Mouse (Mus musculus): ENCODE measurements around the gene Pif1. TPM values are rescaled to one million over a fixed set of nuclear protein-coding genes. Genes with fewer than 3 reads are reported as not detected.

Gene Pif1
- polyA plus RNA-seq, 1 experiment from 2014 or later = 11.0 TPM

GRCm38 (mm10) chr9:65577511-65578196 lies 9.3 kb upstream of the Pif1 start:
- WGBS = 83% methylated on average over 4 of the region's 4 CpGs
- no peak for ATAC-seq (ENCODE audit: insufficient number of reproducible peaks, insufficient read depth, low FRiP score, low read depth)
- Histone ChIP-seq H3K36me3 (ENCODE audit: control insufficient read depth, insufficient read depth, low read length) (peaks cover under 1% of the 10 kb centered on the region), H3K27ac (ENCODE audit: low read length) (peak overlapping the region; percentile 55; the same call in 1 of the 2 replicates), H3K27me3 (ENCODE audit: control insufficient read depth, insufficient read depth, low read length) (no peaks in the 10 kb centered on the region), H3K4me1 (ENCODE audit: control insufficient read depth, insufficient read depth, low read length) (peaks cover 36% of the 10 kb centered on the region), H3K9ac (replicated peaks; ENCODE audit: low read depth, low read length) (no peak overlapping the region), H3K4me3 (ENCODE audit: low read depth, low read length) (0 out of 2 replicates have a peak overlapping the region, but pooled peaks have one; percentile 60), H3K4me2 (replicated peaks; ENCODE audit: low read depth, low read length) (peak overlapping the region; percentile 49), H3K9me3 (ENCODE audit: control insufficient read depth, low read depth, low read length) (no peaks in the 10 kb centered on the region)

- Histone ChIP-seq H3K27ac (ENCODE audit: low read length) (0 out of 2 replicates have a peak overlapping the region, but pooled peaks have one; percentile 7), H3K27me3 (ENCODE audit: control insufficient read depth, insufficient read depth, low read length) (no peaks in the 10 kb centered on the region), H3K9me3 (ENCODE audit: control insufficient read depth, low read depth, low read length) (no peaks in the 10 kb centered on the region), H3K36me3 (ENCODE audit: control insufficient read depth, insufficient read depth, low read length) (no peaks in the 10 kb centered on the region), H3K4me3 (ENCODE audit: low read depth, low read length) (peak overlapping the region; percentile 60), H3K9ac (replicated peaks; ENCODE audit: low read depth, low read length) (no peak overlapping the region; the same call in 1 of the 2 replicates), H3K4me2 (replicated peaks; ENCODE audit: low read depth, low read length) (peak overlapping the region; percentile 49), H3K4me1 (ENCODE audit: control insufficient read depth, insufficient read depth, low read length) (peaks cover 36% of the 10 kb centered on the region)
- WGBS = 33% methylated on average over 9 of the region's 9 CpGs
- ATAC-seq (ENCODE audit: insufficient number of reproducible peaks, insufficient read depth, low FRiP score, low read depth) = no peak
These were observed 8.1 kb upstream of the Pif1 start for GRCm38 (mm10) chr9:65578801-65579249.

- peak within 1 kb of the TSS; percentile 68 for H3K27ac ChIP-seq (ENCODE audit: low read length)
- H3K4me1 ChIP-seq (ENCODE audit: control insufficient read depth, insufficient read depth, low read length) = peaks cover 32% of the 10 kb centered on the region
- peak within 1 kb of the TSS; percentile 43 for H3K9ac ChIP-seq (replicated peaks; ENCODE audit: low read depth, low read length)
- H3K27me3 ChIP-seq (ENCODE audit: control insufficient read depth, insufficient read depth, low read length) = no peaks in the 10 kb centered on the region
- WGBS = under 1% methylated on average over 45 of the region's 45 CpGs
- H3K36me3 ChIP-seq (ENCODE audit: control insufficient read depth, insufficient read depth, low read length) = no peaks in the 10 kb centered on the region
- ATAC-seq (ENCODE audit: insufficient number of reproducible peaks, insufficient read depth, low FRiP score, low read depth) = peak; percentile 93
- H3K9me3 ChIP-seq (ENCODE audit: control insufficient read depth, low read depth, low read length) = no peaks in the 10 kb centered on the region
- H3K4me2 ChIP-seq (replicated peaks; ENCODE audit: low read depth, low read length) = peak within 1 kb of the TSS; percentile 60
- peak within 1 kb of the TSS; percentile 60 for H3K4me3 ChIP-seq (ENCODE audit: low read depth, low read length)
These were observed 7.1 kb upstream of the Pif1 start, which contains the start of gene Plekho2 for GRCm38 (mm10) chr9:65579781-65580371. Gene Plekho2 (minus strand): TSS chr9:65580040.

GRCm38 (mm10) chr9:65580401-65581256 lies 6.3 kb upstream of the Pif1 start:
- peak; percentile 76 for ATAC-seq (ENCODE audit: insufficient number of reproducible peaks, insufficient read depth, low FRiP score, low read depth)
- Histone ChIP-seq H3K9ac (replicated peaks; ENCODE audit: low read depth, low read length) (peak overlapping the region; percentile 14; the same call in 1 of the 2 replicates), H3K4me3 (ENCODE audit: low read depth, low read length) (peak overlapping the region; percentile 60), H3K9me3 (ENCODE audit: control insufficient read depth, low read depth, low read length) (no peaks in the 10 kb centered on the region), H3K4me1 (ENCODE audit: control insufficient read depth, insufficient read depth, low read length) (peaks cover 26% of the 10 kb centered on the region), H3K4me2 (replicated peaks; ENCODE audit: low read depth, low read length) (peak overlapping the region; percentile 60), H3K27me3 (ENCODE audit: control insufficient read depth, insufficient read depth, low read length) (no peaks in the 10 kb centered on the region), H3K36me3 (ENCODE audit: control insufficient read depth, insufficient read depth, low read length) (no peaks in the 10 kb centered on the region), H3K27ac (ENCODE audit: low read length) (peak overlapping the region; percentile 68)
- 7% methylated on average over 29 of the region's 29 CpGs for WGBS

- peaks cover 18% of the 10 kb centered on the region; the same call in 1 of the 2 replicates for H3K4me1 ChIP-seq (ENCODE audit: control insufficient read depth, insufficient read depth, low read length)
- H3K36me3 ChIP-seq (ENCODE audit: control insufficient read depth, insufficient read depth, low read length) = no peaks in the 10 kb centered on the region
- no peak overlapping the region for H3K27ac ChIP-seq (ENCODE audit: low read length)
- H3K9ac ChIP-seq (replicated peaks; ENCODE audit: low read depth, low read length) = no peak overlapping the region; the same call in 1 of the 2 replicates
- 29% methylated on average over 8 of the region's 8 CpGs for WGBS
- H3K4me3 ChIP-seq (ENCODE audit: low read depth, low read length) = no peak overlapping the region
- no peak for ATAC-seq (ENCODE audit: insufficient number of reproducible peaks, insufficient read depth, low FRiP score, low read depth)
- no peak overlapping the region for H3K4me2 ChIP-seq (replicated peaks; ENCODE audit: low read depth, low read length)
- H3K9me3 ChIP-seq (ENCODE audit: control insufficient read depth, low read depth, low read length) = no peaks in the 10 kb centered on the region
- no peaks in the 10 kb centered on the region for H3K27me3 ChIP-seq (ENCODE audit: control insufficient read depth, insufficient read depth, low read length)
These were observed 3.9 kb upstream of the Pif1 start for GRCm38 (mm10) chr9:65583045-65583444.

GRCm38 (mm10) chr9:65587270-65587572 lies 261 bp downstream of the Pif1 start:
- peak overlapping the region; percentile 45 for H3K9ac ChIP-seq (replicated peaks; ENCODE audit: low read depth, low read length)
- ATAC-seq (ENCODE audit: insufficient number of reproducible peaks, insufficient read depth, low FRiP score, low read depth) = no peak
- no peak overlapping the region for H3K27ac ChIP-seq (ENCODE audit: low read length)
- peaks cover 14% of the 10 kb centered on the region for H3K4me1 ChIP-seq (ENCODE audit: control insufficient read depth, insufficient read depth, low read length)
- H3K27me3 ChIP-seq (ENCODE audit: control insufficient read depth, insufficient read depth, low read length) = no peaks in the 10 kb centered on the region
- H3K36me3 ChIP-seq (ENCODE audit: control insufficient read depth, insufficient read depth, low read length) = peaks cover 3% of the 10 kb centered on the region; the same call in 1 of the 2 replicates
- peak overlapping the region; percentile 55 for H3K4me3 ChIP-seq (ENCODE audit: low read depth, low read length)
- no peaks in the 10 kb centered on the region for H3K9me3 ChIP-seq (ENCODE audit: control insufficient read depth, low read depth, low read length)
- WGBS = 0% methylated on average over 6 of the region's 6 CpGs
- H3K4me2 ChIP-seq (replicated peaks; ENCODE audit: low read depth, low read length) = peak overlapping the region; percentile 99

GRCm38 (mm10) chr9:65587573-65588358 lies 806 bp downstream of the Pif1 start:
- Histone ChIP-seq H3K36me3 (ENCODE audit: control insufficient read depth, insufficient read depth, low read length) (peaks cover 6% of the 10 kb centered on the region; the same call in 1 of the 2 replicates), H3K4me2 (replicated peaks; ENCODE audit: low read depth, low read length) (peak overlapping the region; percentile 99), H3K4me1 (ENCODE audit: control insufficient read depth, insufficient read depth, low read length) (peaks cover 14% of the 10 kb centered on the region), H3K9ac (replicated peaks; ENCODE audit: low read depth, low read length) (peak overlapping the region; percentile 45), H3K9me3 (ENCODE audit: control insufficient read depth, low read depth, low read length) (no peaks in the 10 kb centered on the region), H3K4me3 (ENCODE audit: low read depth, low read length) (peak overlapping the region; percentile 55), H3K27ac (ENCODE audit: low read length) (no peak overlapping the region), H3K27me3 (ENCODE audit: control insufficient read depth, insufficient read depth, low read length) (no peaks in the 10 kb centered on the region)
- under 1% methylated on average over 64 of the region's 64 CpGs for WGBS
- ATAC-seq (ENCODE audit: insufficient number of reproducible peaks, insufficient read depth, low FRiP score, low read depth) = peak; percentile 26; the same call in 1 of the 2 replicates
